Mouse (Mus musculus) MEL (cell line): ENCODE measurements around the gene Tgm6. TPM values are rescaled to one million over a fixed set of nuclear protein-coding genes. Genes with fewer than 3 reads are reported as not detected.

Experiments
- DNase-seq: peaks from one replicate; pipeline ENCODE4 v3.0.0; 2011; ENCODE audit warnings: low read depth, low spot score
- H3K27ac ChIP-seq: 2 replicates; pipeline ENCODE4 v1.5.1; 2012; ENCODE audit warnings: low read depth, mild to moderate bottlenecking, control low read depth, low read length, moderate library complexity; ENCODE audit not compliant: control insufficient read depth
- H3K27me3 ChIP-seq, 2 experiments: fragments of 150-350 bp in 1 of 2; sonication (generic) in 1 of 2; 2 replicates each; pipeline ENCODE4 v1.6.1; 2012; ENCODE audit warnings: low read length in 2 of 2, mild to moderate bottlenecking in 2 of 2, improper control_type of control experiment in 1 of 2, moderate library complexity in 1 of 2; ENCODE audit not compliant: insufficient read depth in 2 of 2, control insufficient read depth in 1 of 2
- H3K36me3 ChIP-seq, 2 experiments: 2 replicates each; pipeline ENCODE4 v1.6.1; 2012 to 2014; ENCODE audit warnings: low read length in 2 of 2, improper control_type of control experiment in 1 of 2, inconsistent platforms in 1 of 2, mild to moderate bottlenecking in 1 of 2; ENCODE audit not compliant: insufficient read depth in 2 of 2, control insufficient read depth in 1 of 2
- H3K4me1 ChIP-seq, 2 experiments: fragments of 150-350 bp in 1 of 2; sonication (generic) in 1 of 2; 2 replicates each; pipeline ENCODE4 v1.6.1; 2012; ENCODE audit warnings: low read length in 2 of 2, improper control_type of control experiment in 1 of 2, mild to moderate bottlenecking in 1 of 2; ENCODE audit not compliant: insufficient read depth in 2 of 2, control insufficient read depth in 1 of 2
- H3K4me3 ChIP-seq, 2 experiments: fragments of 150-350 bp in 1 of 2; sonication (generic) in 1 of 2; 2 replicates each; pipeline ENCODE4 v1.5.1; 2012; ENCODE audit warnings: low read depth in 2 of 2, low read length in 2 of 2, mild to moderate bottlenecking in 2 of 2, moderate library complexity in 2 of 2, control low read depth in 1 of 2, improper control_type of control experiment in 1 of 2; ENCODE audit not compliant: control insufficient read depth in 1 of 2, insufficient read depth in 1 of 2
- H3K79me2 ChIP-seq: 2 replicates; pipeline ENCODE4 v1.6.1; 2012; ENCODE audit warnings: mild to moderate bottlenecking, low read length, moderate library complexity; ENCODE audit not compliant: control insufficient read depth, poor library complexity, insufficient read depth
- H3K9ac ChIP-seq: 2 replicates; pipeline ENCODE4 v1.6.1; 2012; ENCODE audit warnings: low read depth, mild to moderate bottlenecking, control low read depth, low read length, moderate library complexity; ENCODE audit not compliant: control insufficient read depth, poor library complexity, severe bottlenecking
- H3K9me3 ChIP-seq: fragments of 150-350 bp; sonication (generic); replicated peaks from 2 replicates; pipeline ENCODE4 v1.6.1; 2012; ENCODE audit warnings: mild to moderate bottlenecking, low read length, improper control_type of control experiment, moderate library complexity; ENCODE audit not compliant: insufficient read depth
- BHLHE40 ChIP-seq: IDR thresholded peaks from 2 replicates; pipeline ENCODE4 v1.6.1; 2012; ENCODE audit warnings: low read depth, mild to moderate bottlenecking, inconsistent platforms, low read length, improper control_type of control experiment, borderline replicate concordance
- CHD2 ChIP-seq: IDR thresholded peaks from 2 replicates; pipeline ENCODE4 v1.6.1; 2011; ENCODE audit warnings: low read length, improper control_type of control experiment
- CTCF ChIP-seq, 3 experiments: IDR thresholded peaks in 2 of 3; conservative IDR thresholded peaks in 1 of 3; 2 replicates each; pipeline ENCODE4 v1.5.1; 2011 to 2012; ENCODE audit warnings: low read length in 3 of 3, low read depth in 2 of 3, mild to moderate bottlenecking in 2 of 3, improper control_type of control experiment in 1 of 3, inconsistent platforms in 1 of 3, mixed read lengths in 1 of 3, moderate library complexity in 1 of 3; ENCODE audit not compliant: control insufficient read depth in 1 of 3, insufficient read depth in 1 of 3, poor library complexity in 1 of 3, severe bottlenecking in 1 of 3
- E2F4 ChIP-seq: IDR thresholded peaks from 2 replicates; pipeline ENCODE4 v1.6.1; 2011; ENCODE audit warnings: low read depth, low read length, improper control_type of control experiment, borderline replicate concordance
- ELF1 ChIP-seq: IDR thresholded peaks from 2 replicates; pipeline ENCODE4 v1.6.1; 2014; ENCODE audit warnings: low read depth, mild to moderate bottlenecking, inconsistent platforms, low read length, improper control_type of control experiment, moderate library complexity
- EP300 ChIP-seq, 2 experiments: IDR thresholded peaks; 2 replicates each; pipeline ENCODE4 v1.6.1; 2011; ENCODE audit warnings: improper control_type of control experiment in 2 of 2, low read length in 2 of 2, low read depth in 1 of 2, mild to moderate bottlenecking in 1 of 2
- ETS1 ChIP-seq: IDR thresholded peaks from 2 replicates; pipeline ENCODE4 v1.6.1; 2012; ENCODE audit warnings: low read depth, mild to moderate bottlenecking, inconsistent platforms, low read length, improper control_type of control experiment, moderate library complexity
- GATA1 ChIP-seq: IDR thresholded peaks from 2 replicates; pipeline ENCODE4 v1.6.1; 2011; ENCODE audit warnings: low read depth, low read length, improper control_type of control experiment
- JUND ChIP-seq: IDR thresholded peaks from 2 replicates; pipeline ENCODE4 v1.6.1; 2011; ENCODE audit warnings: low read depth, mild to moderate bottlenecking, improper control_type of control experiment, low read length
- MAX ChIP-seq: IDR thresholded peaks from 2 replicates; pipeline ENCODE4 v1.6.1; 2011; ENCODE audit warnings: low read length, improper control_type of control experiment
- MAZ ChIP-seq: IDR thresholded peaks from 2 replicates; pipeline ENCODE4 v1.6.1; 2012; ENCODE audit warnings: low read depth, mild to moderate bottlenecking, inconsistent platforms, low read length, improper control_type of control experiment
- MXI1 ChIP-seq: IDR thresholded peaks from 2 replicates; pipeline ENCODE4 v1.6.1; 2011; ENCODE audit warnings: mild to moderate bottlenecking, low read depth, low read length, improper control_type of control experiment
- MYB ChIP-seq: IDR thresholded peaks from 2 replicates; pipeline ENCODE4 v1.6.1; 2011; ENCODE audit warnings: mild to moderate bottlenecking, low read depth, low read length, improper control_type of control experiment
- POLR2AphosphoS5 ChIP-seq: IDR thresholded peaks from 2 replicates; pipeline ENCODE4 v1.6.1; 2012; ENCODE audit warnings: low read depth, borderline replicate concordance, mild to moderate bottlenecking, inconsistent platforms, low read length, moderate library complexity, mixed read lengths
- SMC3 ChIP-seq: IDR thresholded peaks from 2 replicates; pipeline ENCODE4 v1.6.1; 2011; ENCODE audit warnings: low read depth, low read length, improper control_type of control experiment
- TAL1 ChIP-seq: IDR thresholded peaks from 2 replicates; pipeline ENCODE4 v1.6.1; 2012; ENCODE audit warnings: mild to moderate bottlenecking, inconsistent platforms, low read length, moderate library complexity, mixed read lengths
- TBP ChIP-seq: IDR thresholded peaks from 2 replicates; pipeline ENCODE4 v1.8.0; 2011; ENCODE audit warnings: low read depth, low read length, improper control_type of control experiment
- TCF12 ChIP-seq: IDR thresholded peaks from 2 replicates; pipeline ENCODE4 v1.6.1; 2014; ENCODE audit warnings: low read depth, mild to moderate bottlenecking, inconsistent platforms, low read length, improper control_type of control experiment, moderate library complexity
- ZC3H11A ChIP-seq: IDR thresholded peaks from 2 replicates; pipeline ENCODE4 v1.6.1; 2012; ENCODE audit warnings: low read depth, mild to moderate bottlenecking, inconsistent platforms, low read length, improper control_type of control experiment
- ZKSCAN1 ChIP-seq: IDR thresholded peaks from 2 replicates; pipeline ENCODE4 v1.6.1; 2012; ENCODE audit warnings: low read depth, mild to moderate bottlenecking, inconsistent platforms, low read length, improper control_type of control experiment, moderate library complexity
- ZMIZ1 ChIP-seq: IDR thresholded peaks from 2 replicates; pipeline ENCODE4 v1.6.1; 2012; ENCODE audit warnings: low read depth, mild to moderate bottlenecking, inconsistent platforms, low read length, improper control_type of control experiment, moderate library complexity
- polyA plus RNA-seq, 2 experiments: library from polyadenylated mRNA; stranded (reverse) in 1 of 2; unstranded in 1 of 2; fragments of >175 nt in 1 of 2; fragments of >200 nt in 1 of 2; gene quantifications; 2 replicates each; pipeline versions ENCODE4 v1.2.1 to v1.2.4; 2012; ENCODE audit warnings: low replicate concordance in 2 of 2, low read depth in 1 of 2; ENCODE audit not compliant: insufficient read length in 2 of 2, insufficient read depth in 1 of 2, missing spikeins in 1 of 2
- total RNA-seq: library from RNA; depleted of rRNA; stranded (reverse); fragments of 300-350 nt; gene quantifications from 2 replicates; pipeline ENCODE4 v1.2.3, GENCODE M21; 2012

Gene Tgm6
- total and polyA plus RNA-seq, 3 experiments, result not detected

- H3K4me1 ChIP-seq, result no peaks in the 10 kb centered on the region
- H3K9me3 ChIP-seq, result no peaks in the 10 kb centered on the region
- no peak for TF ChIP-seq MYB
- no peak for TF ChIP-seq ZMIZ1
- no peak for TF ChIP-seq POLR2AphosphoS5
- no peak for TF ChIP-seq TBP
- TF ChIP-seq CHD2, result no peak
- no peak for TF ChIP-seq E2F4
- TF ChIP-seq MAZ, result no peak
- TF ChIP-seq ETS1, result no peak
- TF ChIP-seq BHLHE40, result no peak
- TF ChIP-seq TAL1, result no peak
- no peak for TF ChIP-seq GATA1
- TF ChIP-seq ELF1, result no peak
- no peak for TF ChIP-seq ZC3H11A
- no peaks in the 10 kb centered on the region for H3K36me3 ChIP-seq
- no peak overlapping the region for H3K4me3 ChIP-seq
- H3K79me2 ChIP-seq, result no peaks in the 10 kb centered on the region
- H3K9ac ChIP-seq, result no peak overlapping the region
- DNase-seq, result no peak
- no peak overlapping the region for H3K27ac ChIP-seq
- peaks cover 3 to 12% of the 10 kb centered on the region in 2 experiments for H3K27me3 ChIP-seq
Measured at GRCm38 (mm10) chr2:130125279-130126059, 13.3 kb downstream of the Tgm6 start.

DNA sequence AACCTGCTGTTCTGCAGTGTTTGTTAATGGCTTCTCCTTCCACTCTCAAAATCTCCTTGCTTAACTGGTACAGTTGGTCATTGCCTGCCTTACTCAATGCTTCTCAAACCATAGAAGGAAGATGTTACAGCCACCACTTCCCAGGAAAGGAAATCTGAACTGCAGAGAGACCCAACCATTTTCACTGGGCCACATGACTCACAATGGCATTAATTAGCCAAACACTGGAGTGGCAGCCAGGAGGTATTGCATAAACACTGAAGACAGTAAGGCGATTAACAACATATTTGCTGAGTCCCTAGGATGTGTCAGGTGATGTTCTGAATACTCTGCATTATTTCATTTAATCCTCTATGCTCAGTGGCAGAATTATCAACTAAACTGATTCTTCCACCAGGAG is 13.9 kb downstream of the Tgm6 start:
- no peak for DNase-seq

More for the DNA sequence above, 13.9 kb downstream of the Tgm6 start:
- H3K4me1 ChIP-seq, result no peaks in the 10 kb centered on the region
- H3K9me3 ChIP-seq, result no peaks in the 10 kb centered on the region
- peaks cover 3 to 10% of the 10 kb centered on the region in 2 experiments for H3K27me3 ChIP-seq
- H3K27ac ChIP-seq, result no peak overlapping the region
- H3K79me2 ChIP-seq, result no peaks in the 10 kb centered on the region
- no peak overlapping the region for H3K4me3 ChIP-seq
- no peak overlapping the region for H3K9ac ChIP-seq
- H3K36me3 ChIP-seq, result no peaks in the 10 kb centered on the region
- TF ChIP-seq ZC3H11A (no peak), ZKSCAN1 (no peak), EP300 (IDR thresholded peaks at IDR 0.05; ENCODE audit: low read depth in 1 of 2, low read length in 2 of 2) (no peak), MAX (no peak), ZMIZ1 (no peak), TCF12 (no peak), JUND (no peak), CTCF (IDR thresholded peaks at IDR 0.05 in 2 of 3, conservative IDR thresholded peaks at IDR 0.05 in 1 of 3; ENCODE audit: control insufficient read depth in 1 of 3, insufficient read depth in 1 of 3, low read depth in 2 of 3, low read length in 3 of 3, poor library complexity in 1 of 3, severe bottlenecking in 1 of 3) (no peak), SMC3 (no peak), ETS1 (no peak), TBP (no peak), MXI1 (no peak)
